23 mouse cellular contexts compared by ENCODE assay signal in genomic region chr2:31219470-31219869, GRCm38 (mm10).
"Had no signal": no experiment of that assay in that cellular context is flagged by ENCODE, and none has a peak within 500 bp of the region (broad histone marks: within the 10 kb centered on the region; RNA-seq: fewer than 3 reads in every experiment).

No protein-coding gene starts in this region.

- H3K9ac ChIP-seq: kidney, embryonic 15.5 days; limb, embryonic 12.5 days; limb, embryonic 15.5 days; liver, embryonic 14.5 days; liver, postnatal 0 days; lung, embryonic 15.5 days; neural tube, embryonic 12.5 days; neural tube, embryonic 15.5 days had no signal

- H3K4me2 ChIP-seq: kidney, embryonic 15.5 days; limb, embryonic 12.5 days; limb, embryonic 15.5 days; liver, embryonic 11.5 days; lung, embryonic 15.5 days; midbrain, embryonic 11.5 days; neural tube, embryonic 12.5 days; neural tube, embryonic 15.5 days had no signal

- H3K4me3 ChIP-seq: kidney, embryonic 15.5 days; limb, embryonic 12.5 days; limb, embryonic 15.5 days; lung, embryonic 15.5 days; neural tube, embryonic 12.5 days; neural tube, embryonic 15.5 days had no signal

- H3K27ac ChIP-seq: kidney, embryonic 15.5 days; limb, embryonic 12.5 days; limb, embryonic 15.5 days; liver, embryonic 14.5 days; lung, embryonic 15.5 days; neural tube, embryonic 12.5 days; neural tube, embryonic 15.5 days; stomach, postnatal 0 days had no signal

- H3K9me3 ChIP-seq: kidney, embryonic 15.5 days; limb, embryonic 12.5 days; limb, embryonic 15.5 days; lung, embryonic 15.5 days; neural tube, embryonic 12.5 days; neural tube, embryonic 15.5 days had no signal

- H3K4me1 ChIP-seq: kidney, embryonic 15.5 days; limb, embryonic 12.5 days; limb, embryonic 15.5 days; neural tube, embryonic 12.5 days; neural tube, embryonic 15.5 days had no signal

- H3K27me3 ChIP-seq: kidney, embryonic 15.5 days; limb, embryonic 12.5 days; limb, embryonic 15.5 days; lung, embryonic 15.5 days; neural tube, embryonic 12.5 days; neural tube, embryonic 15.5 days had no signal

- ATAC-seq: liver, postnatal 0 days had no signal

- DNase-seq: kidney, postnatal 10 days; kidney, postnatal 36 days; left cerebral cortex, postnatal 4 days; liver, postnatal 0 days; lung, postnatal 14 days; lung, postnatal 4 days; midbrain, embryonic 14.5 days; right cerebral cortex, adult 18-20 months; right cerebral cortex, postnatal 14 days; right cerebral cortex, postnatal 4 days; thymus, adult 2 months; thymus, postnatal 14 days; thymus, postnatal 4 days had no signal
